Mouse (Mus musculus) brain, embryonic 18.5 days (tissue): ENCODE data around the gene Prcc.
"Not testable (repeated sequence)": the region's sequence is repeated elsewhere in the genome, so short reads cannot be mapped to it uniquely, and the experiment has no call there.

ENCODE experiments used
- DNase-seq: peaks from one replicate; pipeline ENCODE4 v3.0.0-alpha.2; 2012; ENCODE audit warnings: low read depth, low spot score

The Prcc gene

DNA sequence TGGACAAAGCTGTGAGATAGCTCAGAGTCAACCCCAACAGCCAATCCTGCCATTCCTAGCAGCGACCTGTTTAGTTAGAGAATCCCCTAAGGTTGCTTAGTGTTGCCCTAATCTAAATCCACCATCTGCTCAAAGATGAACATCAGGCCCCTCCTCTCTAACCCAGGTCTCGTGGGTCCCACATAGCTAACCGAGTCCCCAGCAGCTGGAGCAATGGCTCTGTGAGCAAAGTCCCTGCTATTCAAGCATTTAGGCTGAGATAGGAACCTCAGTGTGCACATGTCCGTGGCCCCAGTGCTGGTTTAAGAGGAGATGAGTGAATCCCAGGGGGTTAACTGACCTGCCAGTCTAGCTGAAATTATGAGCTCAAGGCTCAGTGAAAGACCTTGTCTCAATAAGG, 39.2 kb downstream of the Prcc start:
- DNase-seq, result no peak

DNA sequence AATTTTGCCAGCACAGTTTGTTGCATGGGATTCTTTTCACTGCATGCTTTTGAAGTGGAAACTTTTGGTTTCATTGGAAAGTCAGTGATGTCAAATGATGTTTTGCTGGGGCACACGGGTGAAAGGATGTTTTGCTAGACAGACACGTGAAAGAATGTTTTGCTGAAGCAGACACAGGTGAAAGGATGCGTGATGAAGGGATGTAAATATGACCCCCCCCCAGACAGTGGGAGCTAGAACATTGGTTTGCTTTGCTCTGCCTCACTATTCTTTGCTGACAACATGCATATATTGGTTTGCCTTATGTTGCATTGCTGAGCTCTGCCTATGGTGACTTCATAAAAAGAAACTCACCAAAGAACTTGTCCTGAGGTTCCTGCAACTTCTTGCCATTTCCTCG, 40.4 kb downstream of the Prcc start:
- no peak for DNase-seq

- no peak for DNase-seq
These were observed 44.5 kb downstream of the Prcc start for GRCm38 (mm10) chr3:87840858-87841257.

GRCm38 (mm10) chr3:87838622-87839021, 46.8 kb downstream of the Prcc start:
- DNase-seq, result no peak

DNA sequence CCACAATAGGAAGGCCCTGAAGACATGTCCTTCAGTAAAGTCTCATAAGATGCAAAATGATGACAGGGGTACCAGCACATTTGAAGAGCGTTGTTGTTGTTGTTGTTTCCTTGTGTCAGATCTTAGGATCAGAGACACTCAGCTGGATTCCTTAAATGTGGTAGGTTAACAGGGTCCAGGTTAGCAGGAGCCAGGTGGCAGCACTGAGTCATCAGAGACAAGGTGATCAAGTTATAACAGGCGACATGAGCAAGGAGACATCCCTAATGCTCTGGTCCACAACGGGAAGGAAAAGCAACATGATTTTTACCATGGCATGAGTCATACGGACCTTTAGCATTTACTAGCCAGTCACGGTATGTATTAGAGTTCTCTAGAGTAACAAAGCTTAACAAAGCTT, 51.9 kb downstream of the Prcc start:
- no peak for DNase-seq

- DNase-seq, result no peak
These were observed 53.1 kb downstream of the Prcc start for GRCm38 (mm10) chr3:87832109-87832859.

DNA sequence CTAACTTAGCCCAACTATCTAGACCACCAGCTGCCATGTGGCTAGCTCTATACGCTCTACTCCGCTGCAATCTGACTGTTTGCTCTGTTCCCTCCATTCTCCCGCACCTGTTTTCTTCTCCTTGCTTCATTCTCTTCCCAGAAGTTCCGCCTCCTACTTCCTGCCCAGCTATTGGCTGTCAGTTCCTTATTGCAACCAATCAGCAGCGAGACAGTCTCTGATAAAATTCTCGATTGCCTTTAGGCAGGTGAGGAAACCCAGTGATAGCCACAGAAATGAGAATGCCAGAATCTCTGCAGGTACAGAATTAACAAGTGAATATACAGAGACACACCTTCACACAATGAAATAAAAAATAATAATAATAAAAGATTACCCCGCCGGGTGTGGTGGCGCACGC, 56.4 kb downstream of the Prcc start:
- DNase-seq, result no peak

DNA sequence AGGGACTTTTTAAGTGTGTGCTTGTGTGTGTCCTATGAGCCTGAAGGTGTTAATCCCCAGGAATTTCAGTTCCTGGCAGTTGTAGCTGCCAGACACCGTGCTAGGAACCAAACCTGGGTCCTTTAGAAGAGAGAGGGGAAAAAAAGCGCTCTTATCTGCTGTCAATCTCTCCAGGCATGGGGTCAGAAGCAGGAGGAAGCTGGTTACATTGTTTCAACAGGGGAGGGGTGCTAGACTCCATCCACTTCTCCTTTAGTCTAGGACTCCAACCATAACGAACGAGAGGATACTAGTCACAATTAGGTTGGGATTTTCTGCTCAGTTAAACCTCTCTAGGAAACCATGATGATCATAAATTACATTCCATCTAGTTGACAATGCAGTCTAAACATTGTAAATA, 57.0 kb downstream of the Prcc start:
- no peak for DNase-seq

DNA sequence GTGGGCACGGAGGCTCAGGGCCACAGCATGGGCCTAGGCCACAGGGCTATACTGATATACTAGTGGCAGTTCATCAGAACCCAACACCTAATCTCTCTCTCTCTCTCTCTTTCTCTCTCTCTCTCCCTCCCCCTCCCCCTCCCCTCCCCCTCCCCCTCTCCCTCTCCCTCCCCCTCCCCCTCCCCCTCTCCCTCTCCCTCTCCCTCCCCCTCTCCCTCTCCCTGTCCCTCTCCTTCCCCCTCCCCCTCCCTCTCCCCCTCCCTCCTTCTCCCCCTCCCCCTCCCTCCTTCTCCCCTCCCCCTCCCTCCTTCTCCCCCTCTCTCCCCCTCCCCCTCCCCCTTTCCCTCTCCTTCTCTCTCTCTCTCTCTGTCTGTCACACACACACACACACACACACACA, 61.2 kb downstream of the Prcc start, which contains the start of gene Pear1:
Gene Pear1, minus strand, starts transcription at position 101 of the 400 bp plus-strand sequence.
- DNase-seq, result not testable (repeated sequence)

DNA sequence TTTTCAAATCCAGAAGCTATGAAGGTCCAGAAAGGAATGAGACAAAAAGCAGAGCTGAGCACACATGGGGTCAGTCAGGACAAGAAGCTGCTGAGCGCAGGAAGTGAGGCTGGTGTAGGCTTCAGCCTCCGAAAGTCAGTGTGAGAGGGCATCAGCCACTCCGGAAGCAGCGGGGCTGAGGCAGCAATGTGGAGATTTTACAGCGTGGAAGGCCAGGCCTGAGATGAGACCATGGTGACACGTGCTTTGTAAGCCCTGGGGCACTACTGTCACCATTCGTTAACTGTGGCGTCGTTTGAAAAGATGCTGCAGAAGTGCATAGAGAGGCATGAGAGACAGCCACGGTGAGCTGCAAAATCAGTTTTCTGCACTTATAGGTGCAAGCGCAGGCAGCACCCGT, 67.2 kb downstream of the Prcc start:
- no peak for DNase-seq

DNA sequence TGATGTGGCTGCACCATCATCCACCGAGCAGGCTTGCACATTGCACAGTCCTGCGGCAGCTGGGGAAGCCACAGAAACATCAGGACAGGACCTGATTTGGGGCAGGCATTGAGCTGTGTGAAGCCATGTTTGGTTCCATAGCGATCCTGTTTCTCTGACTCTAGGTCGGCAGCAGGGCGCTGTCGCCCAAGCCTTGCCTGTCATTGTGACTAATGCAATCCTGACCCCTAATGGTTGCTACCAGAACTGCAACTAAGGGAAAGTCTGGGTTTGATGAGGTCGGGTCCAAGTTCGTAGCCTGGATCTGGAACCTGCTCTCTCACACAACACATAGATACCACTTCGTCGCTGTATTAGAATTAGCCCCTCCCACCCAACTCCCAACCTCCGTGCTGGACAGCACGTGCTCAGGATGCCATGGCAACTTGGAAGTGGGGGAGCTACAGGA, 68.7 kb downstream of the Prcc start:
- DNase-seq, result no peak

- no peak for DNase-seq
These were observed 69.2 kb downstream of the Prcc start for GRCm38 (mm10) chr3:87816166-87816565.

DNA sequence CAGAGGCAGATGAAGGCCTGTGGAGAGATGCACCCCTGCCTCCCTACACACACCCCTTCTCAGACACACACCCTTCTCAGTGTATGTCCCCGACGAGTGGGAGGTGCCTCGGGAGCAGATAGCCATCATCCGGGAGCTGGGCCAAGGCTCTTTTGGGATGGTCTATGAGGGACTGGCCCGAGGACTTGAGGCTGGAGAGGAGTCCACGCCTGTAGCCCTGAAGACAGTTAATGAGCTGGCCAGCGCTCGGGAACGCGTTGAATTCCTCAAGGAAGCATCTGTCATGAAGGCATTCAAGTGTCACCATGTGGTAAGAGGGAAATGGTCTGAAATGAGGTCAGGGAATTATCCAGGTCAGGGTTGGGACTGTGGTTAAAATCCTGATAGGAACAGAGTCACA, 72.5 kb downstream of the Prcc start:
- no peak for DNase-seq

DNA sequence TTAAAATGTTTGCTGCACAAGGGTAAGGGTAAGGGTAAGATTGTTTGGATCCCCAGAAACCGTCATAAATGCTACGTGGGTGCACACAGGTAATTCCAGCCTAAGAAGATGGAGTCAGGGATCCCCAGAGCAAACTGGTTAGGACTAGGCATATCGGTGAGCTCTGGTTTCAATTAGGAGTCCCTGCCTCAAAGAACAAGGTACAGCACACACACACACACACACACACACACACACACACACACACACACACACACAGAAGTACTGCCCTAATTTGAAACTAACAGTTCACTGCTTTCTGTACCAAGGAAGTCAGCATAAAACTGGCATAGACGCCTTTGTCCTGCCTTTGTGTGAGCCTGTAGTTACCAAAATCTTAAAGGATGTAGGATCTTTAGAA, 73.0 kb downstream of the Prcc start:
- no peak for DNase-seq

DNA sequence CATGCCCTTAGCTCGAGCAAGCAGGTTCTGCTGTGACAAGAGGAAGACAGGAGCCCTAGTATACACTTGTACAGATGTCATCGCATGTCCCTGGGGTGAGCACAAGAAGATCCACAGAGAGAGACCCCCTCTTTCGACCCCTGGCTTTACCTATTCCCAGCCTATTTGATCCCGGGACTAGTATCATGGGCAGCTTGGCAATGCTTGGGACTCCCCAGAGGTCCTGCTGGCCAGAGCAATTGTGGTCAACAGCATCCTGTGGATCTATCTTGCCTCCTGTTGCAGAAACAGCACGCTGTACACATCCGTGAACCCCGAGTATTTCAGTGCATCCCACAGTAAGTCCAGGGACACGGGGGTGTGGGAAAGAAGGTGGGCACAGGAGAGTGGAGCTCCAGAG, 74.1 kb downstream of the Prcc start:
- DNase-seq, result no peak

GRCm38 (mm10) chr3:87809322-87809962, 76.0 kb downstream of the Prcc start:
- DNase-seq, result no peak
